Mouse (Mus musculus) bone marrow, adult 2 months (tissue): ENCODE results near the gene C330007P06Rik.

ENCODE experiments used
- CTCF ChIP-seq: fragments of 200-500 bp; IDR thresholded peaks from 2 replicates; pipeline ENCODE4 v1.5.1; 2011; ENCODE audit warnings: low read length, control low read depth; ENCODE audit not compliant: control insufficient read depth, insufficient read depth
- POLR2A ChIP-seq: fragments of 200-500 bp; IDR thresholded peaks from 2 replicates; pipeline ENCODE4 v1.6.1; 2011; ENCODE audit warnings: low read depth, mild to moderate bottlenecking, control low read depth, low read length, borderline replicate concordance; ENCODE audit not compliant: control insufficient read depth

GRCm38 (mm10) chrX:36917749-36918148 lies 43.8 kb upstream of the C330007P06Rik start:
- TF ChIP-seq POLR2A (no peak), CTCF (no peak)
